Mouse (Mus musculus) heart, embryonic 12.5 days (tissue): ENCODE data around the gene H2-M9. TPM values are rescaled to one million over a fixed set of nuclear protein-coding genes. Genes with fewer than 3 reads are reported as not detected.

Source experiments
- ATAC-seq: fragments of 200-750 bp; cut with Nextera tagmentation; 2 replicates; pipeline ENCODE4 v1.8.0; 2017; ENCODE audit warnings: moderate TSS enrichment, moderate library complexity; ENCODE audit not compliant: insufficient number of reproducible peaks, low FRiP score
- H3K27ac ChIP-seq: fragments of 300-500 bp; sonication (generic); 2 replicates; pipeline ENCODE4 v1.5.1; 2016; ENCODE audit warnings: mild to moderate bottlenecking, moderate library complexity; ENCODE audit not compliant: poor library complexity, severe bottlenecking
- H3K27me3 ChIP-seq: fragments of 300-500 bp; sonication (generic); replicated peaks from 2 replicates; pipeline ENCODE4 v1.6.1; 2016; ENCODE audit warnings: mild to moderate bottlenecking, moderate library complexity
- H3K36me3 ChIP-seq: fragments of 300-500 bp; sonication (generic); 2 replicates; pipeline ENCODE4 v1.6.1; 2016; ENCODE audit warnings: mild to moderate bottlenecking, moderate library complexity
- H3K4me1 ChIP-seq: fragments of 300-500 bp; sonication (generic); replicated peaks from 2 replicates; pipeline ENCODE4 v1.6.1; 2016; ENCODE audit warnings: mild to moderate bottlenecking
- H3K4me2 ChIP-seq: fragments of 300-500 bp; sonication (generic); 2 replicates; pipeline ENCODE4 v1.6.1; 2016; ENCODE audit warnings: mild to moderate bottlenecking, moderate library complexity
- H3K4me3 ChIP-seq: fragments of 300-500 bp; sonication (generic); 2 replicates; pipeline ENCODE4 v1.5.1; 2016; ENCODE audit warnings: mild to moderate bottlenecking
- H3K9ac ChIP-seq: fragments of 300-500 bp; sonication (generic); 2 replicates; pipeline ENCODE4 v1.6.1; 2016; ENCODE audit warnings: mild to moderate bottlenecking, moderate library complexity
- H3K9me3 ChIP-seq: fragments of 300-500 bp; sonication (generic); replicated peaks from 2 replicates; pipeline ENCODE4 v1.6.1; 2016; ENCODE audit warnings: mild to moderate bottlenecking, moderate library complexity
- WGBS: fragments of 180-500 bp; shearing (Covaris S2); methylation state at CpG from one replicate; pipeline ENCODE4 v1.1.7; 2016; 5-methylcytosine and 5-hydroxymethylcytosine counted together
- polyA plus RNA-seq: library from polyadenylated mRNA; unstranded; fragments of >200 nt; fragmentation: Nextera tagmentation; extraction: Ambion mirVana; gene quantifications from 2 replicates; pipeline ENCODE4 v1.2.1, GENCODE M21; 2016

H2-M9 gene
- not detected in 2 replicates for polyA plus RNA-seq

GRCm38 (mm10) chr17:36642566-36642965, at the start of gene H2-M9:
Gene H2-M9 (minus strand): TSS chr17:36642666.
- no peak for ATAC-seq
- no peaks in the 10 kb centered on the region for H3K4me1 ChIP-seq
- WGBS: 73% methylated on average over 3 of the region's 3 CpGs
- H3K27ac ChIP-seq: no peak within 1 kb of the TSS
- no peaks in the 10 kb centered on the region for H3K9me3 ChIP-seq
- no peak within 1 kb of the TSS for H3K9ac ChIP-seq
- no peak within 1 kb of the TSS for H3K4me2 ChIP-seq
- no peaks in the 10 kb centered on the region for H3K36me3 ChIP-seq
- no peaks in the 10 kb centered on the region for H3K27me3 ChIP-seq
- no peak within 1 kb of the TSS for H3K4me3 ChIP-seq

GRCm38 (mm10) chr17:36672119-36672518, 29.7 kb upstream of the H2-M9 start, which contains the start of gene H2-M1:
Gene H2-M1 (minus strand): TSS chr17:36672219.
- H3K9me3 ChIP-seq: no peaks in the 10 kb centered on the region; the same call in 1 of the 2 replicates
- ATAC-seq: no peak
- H3K9ac ChIP-seq: no peak within 1 kb of the TSS
- 60% methylated on average over 3 of the region's 3 CpGs for WGBS
- no peaks in the 10 kb centered on the region for H3K36me3 ChIP-seq
- no peak within 1 kb of the TSS for H3K4me2 ChIP-seq
- no peak within 1 kb of the TSS for H3K27ac ChIP-seq
- H3K27me3 ChIP-seq: no peaks in the 10 kb centered on the region
- no peaks in the 10 kb centered on the region for H3K4me1 ChIP-seq
- no peak within 1 kb of the TSS for H3K4me3 ChIP-seq

Other genes with a start within 250 kb of the H2-M9 start
- not detected in 2 replicates for gene H2-M10.4, start 180.3 kb downstream of the H2-M9 start, polyA plus RNA-seq
- gene H2-M11, start 95.6 kb downstream of the H2-M9 start, polyA plus RNA-seq: not detected in 2 replicates
- not detected in 2 replicates for gene H2-M1, start 29.6 kb upstream of the H2-M9 start, polyA plus RNA-seq
- gene H2-M10.5, start 130.2 kb upstream of the H2-M9 start, polyA plus RNA-seq: not detected in 2 replicates
- not detected in 2 replicates for gene H2-M10.6, start 169.5 kb upstream of the H2-M9 start, polyA plus RNA-seq
- 28.8 and 28.9 TPM in 2 replicates for gene Trim26, start 194.5 kb upstream of the H2-M9 start, polyA plus RNA-seq
- gene Trim15, start 224.5 kb upstream of the H2-M9 start, polyA plus RNA-seq: 0.40 and 0.47 TPM in 2 replicates
- 23.6 and 27.0 TPM in 2 replicates for gene Trim10, start 226.9 kb upstream of the H2-M9 start, polyA plus RNA-seq
- not detected in 2 replicates for gene Trim40, start 247.5 kb upstream of the H2-M9 start, polyA plus RNA-seq